Mouse (Mus musculus) activated CD4-positive, CD25-positive, alpha-beta regulatory T cell (primary cell): ENCODE data around the gene Lrrc51. TPM values are rescaled to one million over a fixed set of nuclear protein-coding genes. Genes with fewer than 3 reads are reported as not detected.

Source experiments
- polyA plus RNA-seq, 2 experiments: library from polyadenylated mRNA; unstranded; fragments of 100-300 nt; shearing (Covaris generic); gene quantifications; one replicate each; pipeline ENCODE4 v1.2.1; 2017

Gene Lrrc51
- polyA plus RNA-seq = 1 to 10 TPM; 1.1 to 4.6 TPM

GRCm38 (mm10) chr7:101933751-101934240 lies at the start of gene Lrrc51, which contains the start of gene Numa1:
Lrrc51 (minus strand) TSS chr7:101933895.
Numa1 (plus strand) TSS chr7:101934111.

GRCm38 (mm10) chr7:101906287-101906681 lies 27.4 kb downstream of the Lrrc51 start, which contains the start of gene Tomt:
Tomt (minus strand) TSS chr7:101906359.

GRCm38 (mm10) chr7:101905561-101906286 lies 28.0 kb downstream of the Lrrc51 start, which contains the start of gene Lamtor1:
Lamtor1 (plus strand) TSS chr7:101905904.

GRCm38 (mm10) chr7:101870629-101871028 lies 63.1 kb downstream of the Lrrc51 start, which contains the start of gene Folr1:
Folr1 (minus strand) TSS chr7:101870788.

GRCm38 (mm10) chr7:101863415-101863814 lies 70.3 kb downstream of the Lrrc51 start, which contains the start of gene Anapc15:
Anapc15 (plus strand) TSS chr7:101863715.

Other genes with a start within 250 kb of the Lrrc51 start
- not detected for gene Phox2a, start 115.6 kb downstream of the Lrrc51 start, polyA plus RNA-seq
- gene Inppl1, start 95.7 kb downstream of the Lrrc51 start, polyA plus RNA-seq = 10 to 100 TPM in 1 of 2 experiments, 1 to 10 TPM in 1; 6.7 to 11.4 TPM
- 1 to 10 TPM in 1 of 2 experiments, not detected in 1; 2.1 TPM for gene Folr2, start 76.7 kb downstream of the Lrrc51 start, polyA plus RNA-seq
- gene Anapc15, start 70.2 kb downstream of the Lrrc51 start, polyA plus RNA-seq = 10 to 100 TPM; 45.9 to 56.1 TPM
- not detected for gene Folr1, start 63.1 kb downstream of the Lrrc51 start, polyA plus RNA-seq
- 100 to 1,000 TPM; 139 to 151 TPM for gene Lamtor1, start 28.0 kb downstream of the Lrrc51 start, polyA plus RNA-seq
- under 1 TPM; 0.84 to 0.94 TPM for gene Tomt, start 27.5 kb downstream of the Lrrc51 start, polyA plus RNA-seq
- gene Numa1, start 216 bp upstream of the Lrrc51 start, polyA plus RNA-seq = 100 to 1,000 TPM in 1 of 2 experiments, 10 to 100 TPM in 1; 67.5 to 112 TPM
- gene Il18bp, start 84.8 kb upstream of the Lrrc51 start, polyA plus RNA-seq = 1 to 10 TPM; 6.6 to 8.5 TPM
- gene Rnf121, start 131.6 kb upstream of the Lrrc51 start, polyA plus RNA-seq = 10 to 100 TPM; 20.2 to 22.0 TPM
- gene Xndc1, start 131.6 kb upstream of the Lrrc51 start, polyA plus RNA-seq = 10 to 100 TPM; 16.1 to 23.3 TPM
- gene Xntrpc, start 131.8 kb upstream of the Lrrc51 start, polyA plus RNA-seq = under 1 TPM; 0.25 to 0.70 TPM
- under 1 TPM in 1 of 2 experiments, not detected in 1; 0.10 TPM for gene Trpc2, start 149.2 kb upstream of the Lrrc51 start, polyA plus RNA-seq
- under 1 TPM in 1 of 2 experiments, not detected in 1; 0.41 TPM for gene Art1, start 167.8 kb upstream of the Lrrc51 start, polyA plus RNA-seq
- 1 to 10 TPM in 1 of 2 experiments, under 1 TPM in 1; 0.67 to 2.5 TPM for gene Art5, start 175.6 kb upstream of the Lrrc51 start, polyA plus RNA-seq
- gene Chrna10, start 182.9 kb upstream of the Lrrc51 start, polyA plus RNA-seq = not detected